14 mouse cellular contexts compared by ENCODE assay signal in genomic region chr2:128833435-128833834, GRCm38 (mm10). TPM values are rescaled to one million over a fixed set of nuclear protein-coding genes. Genes with fewer than 3 reads are reported as not detected.
"Had no signal": no experiment of that assay in that cellular context is flagged by ENCODE, and none has a peak within 500 bp of the region (broad histone marks: within the 10 kb centered on the region; RNA-seq: fewer than 3 reads in every experiment).

No protein-coding gene starts in this region.

- H3K9ac ChIP-seq: kidney, embryonic 15.5 days; limb, embryonic 15.5 days; midbrain, embryonic 15.5 days; neural tube, embryonic 12.5 days had no signal

- H3K9me3 ChIP-seq: kidney, embryonic 15.5 days; limb, embryonic 15.5 days; midbrain, embryonic 15.5 days; neural tube, embryonic 12.5 days had no signal

- DNase-seq: kidney, adult 18-20 months; kidney, postnatal 14 days; lung, adult 2 months; lung, postnatal 36 days; thymus, adult 18-20 months; thymus, postnatal 25 days had no signal

- ATAC-seq: midbrain, embryonic 15.5 days had no signal

- H3K4me2 ChIP-seq: kidney, embryonic 15.5 days; limb, embryonic 15.5 days; midbrain, embryonic 11.5 days; midbrain, embryonic 15.5 days; neural tube, embryonic 12.5 days had no signal

- H3K4me1 ChIP-seq: kidney, embryonic 15.5 days; limb, embryonic 15.5 days; midbrain, embryonic 15.5 days; neural tube, embryonic 12.5 days had no signal

- H3K27me3 ChIP-seq: kidney, embryonic 15.5 days; limb, embryonic 15.5 days; midbrain, embryonic 15.5 days; neural tube, embryonic 12.5 days had no signal

- H3K27ac ChIP-seq: kidney, embryonic 15.5 days; limb, embryonic 15.5 days; midbrain, embryonic 15.5 days; neural tube, embryonic 12.5 days had no signal

- H3K4me3 ChIP-seq: kidney, embryonic 15.5 days; limb, embryonic 15.5 days; midbrain, embryonic 15.5 days; neural tube, embryonic 12.5 days had no signal

RNA-seq across cellular contexts. Expression of gene Fbln7, which starts 29.3 kb away (rescaled TPM):
- total RNA-seq: megakaryocyte, adult 5-6 weeks; monocyte, adult 5-6 weeks; neutrophil, adult 5-6 weeks had no signal
